Mouse (Mus musculus): ENCODE measurements around the gene Pdcd7.
A peak's percentile ranks its signal among the peaks of the same experiment; 100 is the strongest.

Pdcd7 gene

DNA sequence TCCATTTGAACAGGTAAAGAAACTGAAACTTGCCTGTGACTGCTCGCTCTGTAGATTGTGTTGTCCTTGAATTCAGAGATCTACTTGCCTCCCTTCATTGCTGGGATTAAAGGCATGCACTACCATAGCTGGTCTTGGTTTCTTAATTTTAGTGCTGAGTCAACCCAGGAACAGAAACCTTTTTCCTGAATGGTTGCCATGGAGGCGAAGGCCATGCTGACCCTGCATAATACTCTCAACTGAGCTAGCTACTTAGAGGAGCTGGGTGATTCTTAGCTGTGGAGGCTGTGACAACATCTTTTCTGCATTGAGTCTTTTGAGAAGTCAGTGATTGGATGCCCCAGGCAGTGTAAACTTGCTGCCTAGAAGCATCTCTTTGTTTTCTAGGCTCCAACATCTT is 11.1 kb downstream of the Pdcd7 start:
- DNase-seq (ENCODE audit: low spot score): no peak

DNA sequence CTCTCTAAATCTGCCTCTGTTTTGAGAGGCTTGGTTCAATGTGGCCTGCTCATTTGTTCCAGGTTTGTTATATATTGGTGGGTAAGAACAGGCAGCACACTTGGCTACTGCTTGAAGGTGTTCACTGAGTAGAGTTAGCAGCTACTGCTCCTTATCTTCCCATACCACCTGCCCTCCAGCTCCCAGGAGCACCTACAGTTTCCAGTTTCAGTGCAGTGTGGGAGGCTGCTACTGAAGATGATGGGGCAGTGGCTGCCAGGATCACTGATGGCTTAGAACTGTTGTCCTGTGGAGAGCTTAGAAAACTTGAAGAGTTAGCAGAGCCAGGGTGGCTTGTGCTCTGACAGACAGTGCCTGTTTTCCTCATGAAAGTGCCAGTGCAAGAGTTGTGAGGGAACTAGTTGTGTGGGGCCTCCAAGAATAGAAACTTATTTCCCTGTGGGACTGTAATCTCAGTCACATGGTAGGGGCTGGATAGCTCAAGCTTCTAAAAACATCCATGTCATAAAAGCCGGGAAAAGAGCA is 13.1 kb downstream of the Pdcd7 start:
- DNase-seq (ENCODE audit: low spot score): no peak

DNA sequence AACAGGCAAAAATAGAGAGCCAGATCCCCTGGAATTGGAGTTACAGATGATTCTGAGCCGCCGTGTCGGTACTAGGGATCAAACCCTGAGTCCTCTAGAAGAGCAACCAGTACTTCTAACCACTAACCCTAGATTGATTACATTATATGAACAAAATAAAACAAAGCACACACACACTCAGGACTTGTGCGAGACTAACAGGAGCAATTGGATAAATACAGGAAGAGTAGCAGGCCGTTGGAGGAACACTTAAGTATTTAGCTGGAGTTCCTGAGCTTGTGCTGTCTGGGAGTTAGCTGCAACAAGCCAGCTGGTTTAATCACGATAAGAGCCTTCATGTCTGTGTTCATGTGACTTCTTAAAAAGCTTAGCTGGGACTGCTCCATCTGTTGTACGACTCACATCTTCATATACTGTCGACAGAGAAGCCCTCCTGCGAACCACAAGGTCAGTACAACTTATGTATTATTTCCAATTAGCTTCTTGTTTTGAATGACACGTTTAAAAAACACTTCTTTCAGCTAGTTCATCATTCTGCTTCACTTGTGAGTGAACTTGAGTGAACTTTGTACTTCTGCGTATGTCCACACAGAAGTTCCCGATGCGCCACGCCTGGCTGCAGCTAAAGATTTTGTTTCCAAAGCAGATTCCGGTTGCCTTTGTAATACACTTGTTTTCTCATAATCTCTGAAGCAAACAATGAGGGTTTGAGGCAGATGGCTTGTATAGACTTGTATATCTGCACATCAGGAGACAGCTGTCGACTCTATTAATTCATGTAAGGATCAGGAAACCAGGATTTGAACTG is 14.9 kb downstream of the Pdcd7 start, which contains the start of gene Ubap1l:
Ubap1l (plus strand) TSS at position 401 of the 808 bp plus-strand sequence.
- DNase-seq (ENCODE audit: low spot score): peak; percentile 31

DNA sequence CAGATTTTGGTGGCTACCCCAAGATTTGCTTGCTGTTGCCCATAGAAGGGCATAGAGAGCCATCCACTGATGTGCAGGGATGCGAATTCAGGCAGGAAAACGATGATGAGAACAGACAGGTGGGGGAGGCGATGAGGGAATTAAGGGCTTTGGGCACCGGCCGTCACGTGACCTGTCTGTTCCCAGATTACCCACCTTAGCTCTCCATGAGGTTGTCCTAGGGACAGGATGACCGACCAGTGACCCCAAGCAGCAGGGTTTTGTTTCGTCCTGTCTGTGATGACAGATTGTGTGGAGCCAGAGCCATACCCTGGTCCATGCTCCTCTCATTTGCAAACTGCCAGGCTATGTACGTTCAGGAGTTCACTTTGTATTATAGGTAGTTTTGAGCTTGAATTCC is 17.8 kb downstream of the Pdcd7 start:
- peak; percentile 36 for DNase-seq (ENCODE audit: low spot score)

DNA sequence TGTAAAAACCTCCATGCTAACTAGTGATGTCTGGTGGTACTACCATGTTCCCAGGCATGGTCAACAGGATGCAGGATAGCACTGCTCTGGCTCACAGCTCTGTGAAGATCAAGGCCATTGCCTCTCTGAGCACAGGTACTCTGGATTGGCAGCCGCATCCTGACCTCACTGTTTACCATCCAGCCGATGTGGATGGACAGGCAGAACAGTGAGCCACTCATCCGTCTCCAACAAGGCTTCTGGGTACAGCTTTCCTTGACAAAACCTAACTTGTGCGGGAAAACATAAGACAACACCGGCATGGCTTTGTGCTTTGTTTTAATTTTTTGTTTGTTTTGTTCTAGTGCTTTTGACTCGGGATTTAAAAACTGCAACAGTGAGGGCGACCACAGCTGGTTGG is 19.8 kb downstream of the Pdcd7 start:
- peak; percentile 28 for DNase-seq (ENCODE audit: low spot score)

DNA sequence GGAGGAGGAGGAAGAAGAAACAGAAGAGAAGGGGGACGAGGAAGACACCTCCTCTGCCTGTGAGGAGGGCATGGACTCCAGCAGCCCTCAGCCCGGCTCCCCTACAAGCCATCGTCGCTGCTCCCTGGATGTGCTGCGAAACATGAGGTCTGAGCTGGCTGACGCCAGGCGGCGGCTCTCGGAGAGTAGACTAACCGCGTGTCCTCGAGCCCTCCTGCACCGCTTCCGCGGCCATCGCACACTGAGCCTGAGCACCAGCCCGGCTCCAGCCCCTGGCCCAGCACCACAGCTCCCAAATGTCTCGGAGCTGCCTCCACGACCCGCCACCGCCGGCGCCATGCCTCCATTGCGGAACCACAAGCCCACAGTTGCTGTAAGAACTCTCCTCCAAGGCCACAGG is 25.9 kb downstream of the Pdcd7 start:
- DNase-seq (ENCODE audit: low spot score): no peak

DNA sequence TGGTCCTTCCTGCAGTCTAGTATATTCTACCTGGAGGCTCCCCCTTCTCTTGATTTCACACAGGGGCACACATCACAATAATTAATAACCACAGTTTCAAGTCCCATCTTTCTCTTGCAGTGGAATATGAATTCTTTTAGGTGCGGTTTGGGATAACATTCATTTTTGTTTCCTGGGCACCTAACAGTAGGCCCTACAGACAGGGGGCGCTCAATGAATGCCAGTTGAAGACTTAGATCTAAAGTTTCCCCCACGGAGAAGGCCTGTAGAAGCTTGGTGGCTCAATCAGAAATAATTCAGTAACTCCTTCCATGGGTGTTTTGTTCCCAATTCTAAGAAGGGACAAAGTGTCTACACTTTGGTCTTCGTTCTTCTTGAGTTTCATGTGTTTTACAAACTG is 26.5 kb downstream of the Pdcd7 start:
- peak; percentile 79 for DNase-seq (ENCODE audit: low spot score)

DNA sequence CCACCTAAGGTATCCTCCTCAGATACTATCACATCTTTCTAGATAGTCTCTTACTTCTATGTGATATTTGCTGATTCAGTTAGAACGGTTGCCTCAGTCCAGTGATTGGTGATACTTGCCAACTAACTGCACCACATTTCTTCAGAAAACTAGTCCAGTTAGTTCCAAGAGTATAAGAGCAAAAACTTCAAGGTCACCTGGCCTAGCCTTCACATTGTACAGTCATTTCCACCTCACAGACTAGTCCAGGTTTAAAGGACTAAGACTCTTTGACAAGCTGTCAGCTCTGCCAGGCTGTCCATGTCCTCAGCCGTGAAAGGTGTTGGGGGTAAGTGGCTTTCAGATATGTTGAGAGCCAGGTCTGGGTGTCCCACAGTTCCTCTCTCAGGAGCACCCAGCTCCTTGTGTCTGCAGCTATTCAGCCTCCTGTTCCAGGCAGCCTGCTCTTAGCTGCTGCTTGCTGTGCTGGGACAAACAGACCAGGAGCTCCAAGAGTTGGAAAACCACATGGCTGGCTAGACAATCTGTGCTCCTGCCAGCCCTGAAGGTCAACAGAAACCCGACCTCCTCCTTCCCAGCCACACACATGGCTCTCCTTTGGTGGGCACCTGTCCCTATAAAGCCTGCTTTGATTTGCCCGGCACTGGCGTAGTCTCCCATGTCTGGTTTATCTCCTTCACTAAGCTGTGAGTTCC is 28.7 kb downstream of the Pdcd7 start:
- no peak for DNase-seq (ENCODE audit: low spot score)

DNA sequence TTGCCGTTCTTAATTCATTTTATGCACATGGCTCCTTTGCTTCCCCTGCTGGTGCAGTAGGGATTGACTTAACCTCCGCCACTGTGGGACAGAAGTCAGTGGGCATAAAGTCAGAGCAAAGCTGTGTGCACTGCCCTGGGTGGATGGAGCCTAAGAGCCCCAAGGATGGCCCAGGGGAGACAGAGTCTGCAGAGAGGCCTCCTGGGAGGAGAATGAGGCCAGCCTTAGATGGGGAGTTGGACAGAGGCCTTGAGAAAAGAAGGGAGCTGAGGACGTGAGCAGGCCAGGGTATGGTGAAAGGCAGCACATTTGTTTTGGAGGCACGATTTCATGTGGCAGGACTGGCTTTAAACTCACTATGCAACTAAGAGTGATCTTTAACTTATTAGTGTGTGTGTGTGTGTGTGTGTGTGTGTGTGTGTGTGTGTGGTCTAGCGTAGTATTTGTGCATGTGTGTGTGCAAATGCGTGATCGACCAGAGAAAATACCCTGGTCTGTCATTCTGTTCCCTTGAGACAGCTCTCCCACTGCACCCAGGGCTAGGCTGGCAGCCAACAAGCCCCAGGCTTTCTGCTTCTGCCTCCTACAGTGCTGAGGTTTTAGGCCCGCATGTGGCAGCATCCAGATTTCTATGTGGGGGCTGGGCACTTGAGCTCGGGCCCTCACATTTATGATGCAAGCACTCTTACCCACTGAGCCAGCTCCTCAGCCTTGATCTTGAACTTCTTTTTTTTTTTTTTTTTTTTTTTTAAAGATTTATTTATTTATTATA is 29.4 kb downstream of the Pdcd7 start:
- no peak for DNase-seq (ENCODE audit: low spot score)

DNA sequence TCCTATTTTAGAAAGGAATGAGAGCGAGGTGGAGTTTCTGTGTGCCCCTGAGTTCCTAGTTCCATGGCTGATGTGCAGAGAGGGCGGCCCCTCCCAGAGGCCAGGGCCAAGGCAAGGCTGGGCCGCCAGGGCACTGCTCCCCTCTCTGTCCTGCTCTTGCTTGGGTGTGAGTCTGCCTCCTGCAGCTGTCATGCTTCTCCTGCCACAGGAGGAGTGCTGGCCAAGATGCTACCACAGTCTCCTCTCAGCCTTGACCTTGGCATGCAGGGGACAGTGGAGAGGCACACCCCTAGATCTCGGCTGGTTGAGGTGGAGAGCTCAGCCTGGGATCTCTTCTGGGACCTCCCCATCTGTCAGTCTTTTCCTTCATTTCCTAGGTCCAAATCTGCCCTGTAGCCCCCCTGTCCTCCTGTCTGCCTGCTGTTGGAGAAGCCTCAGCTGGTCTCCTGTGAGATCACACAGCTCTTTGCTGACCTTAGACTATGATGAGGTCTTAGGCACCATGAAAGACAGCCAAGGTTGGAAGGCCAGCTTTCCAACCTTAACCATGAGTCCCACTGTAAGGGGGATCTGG is 35.2 kb downstream of the Pdcd7 start:
- no peak for DNase-seq (ENCODE audit: low spot score)

DNA sequence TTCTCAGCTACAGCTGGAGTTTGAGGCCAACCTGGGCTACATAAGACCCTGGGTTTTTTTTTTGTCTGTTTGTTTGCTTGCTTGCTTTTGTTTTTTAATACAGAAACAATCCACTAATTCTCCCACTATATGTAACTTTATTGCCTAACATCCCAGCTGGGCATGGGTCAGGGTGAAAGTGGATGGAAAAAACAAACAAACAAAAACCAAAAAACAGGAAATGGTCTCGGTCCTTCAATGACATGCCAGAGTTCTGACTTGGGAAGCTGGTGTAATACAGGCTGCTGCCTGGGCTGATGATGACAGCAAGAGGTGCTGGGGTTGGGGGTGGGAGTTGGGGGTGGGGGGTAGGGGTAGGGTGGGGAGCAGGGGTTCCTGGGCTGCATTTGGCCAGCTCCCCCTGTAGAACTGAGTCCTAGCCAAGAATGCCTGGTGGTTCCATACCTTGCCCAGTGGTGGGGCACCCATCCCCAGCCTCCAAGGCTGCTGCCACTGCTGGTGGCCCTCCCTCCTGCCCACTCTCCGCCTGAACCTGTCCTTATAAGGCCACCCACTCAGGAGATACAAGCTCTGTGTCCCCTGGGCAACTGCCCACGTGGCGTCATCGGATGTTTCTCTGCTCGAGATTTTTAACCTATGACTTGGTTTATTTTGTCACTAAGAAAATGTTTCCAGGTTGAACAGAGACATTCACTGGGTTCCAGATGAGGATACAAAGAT is 36.3 kb downstream of the Pdcd7 start:
- no peak for DNase-seq (ENCODE audit: low spot score)

DNA sequence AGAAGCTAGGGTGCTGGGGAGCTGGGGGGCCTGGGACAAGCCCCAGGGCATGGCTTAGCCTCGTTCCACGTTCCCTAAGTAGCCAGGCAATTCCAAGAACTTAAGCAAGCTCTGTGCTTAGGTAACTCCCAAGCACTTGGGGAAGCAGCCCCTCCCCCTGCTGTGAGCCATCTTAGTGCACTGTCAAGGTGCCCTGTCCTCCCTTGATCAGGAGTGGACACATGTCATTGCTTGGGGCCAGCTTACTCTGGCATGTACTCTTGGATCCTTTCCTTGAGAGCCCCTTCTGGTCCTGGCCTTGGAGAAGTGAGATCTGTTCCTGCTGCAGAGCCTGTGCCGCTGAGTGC is 36.8 kb downstream of the Pdcd7 start:
- DNase-seq (ENCODE audit: low spot score): no peak

DNA sequence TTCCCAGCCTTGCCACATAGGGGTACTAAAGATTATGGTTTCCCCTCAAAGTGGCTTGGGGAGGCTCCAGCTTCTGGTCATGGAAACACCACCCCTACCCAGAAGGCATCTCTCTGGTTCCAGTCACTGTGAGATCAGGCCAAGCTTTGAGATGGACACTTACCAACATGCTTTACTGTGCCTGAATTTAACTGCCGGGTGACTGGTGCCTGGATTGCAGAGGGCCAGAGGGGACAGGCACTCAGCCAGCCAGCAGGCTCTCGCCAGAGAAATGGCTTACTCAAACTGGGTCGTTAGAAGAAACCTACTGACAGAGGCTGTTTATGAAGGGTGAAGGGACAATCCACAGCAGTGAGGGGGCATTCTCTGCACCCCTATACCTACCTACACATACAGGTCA is 38.4 kb downstream of the Pdcd7 start:
- no peak for DNase-seq (ENCODE audit: low spot score)

DNA sequence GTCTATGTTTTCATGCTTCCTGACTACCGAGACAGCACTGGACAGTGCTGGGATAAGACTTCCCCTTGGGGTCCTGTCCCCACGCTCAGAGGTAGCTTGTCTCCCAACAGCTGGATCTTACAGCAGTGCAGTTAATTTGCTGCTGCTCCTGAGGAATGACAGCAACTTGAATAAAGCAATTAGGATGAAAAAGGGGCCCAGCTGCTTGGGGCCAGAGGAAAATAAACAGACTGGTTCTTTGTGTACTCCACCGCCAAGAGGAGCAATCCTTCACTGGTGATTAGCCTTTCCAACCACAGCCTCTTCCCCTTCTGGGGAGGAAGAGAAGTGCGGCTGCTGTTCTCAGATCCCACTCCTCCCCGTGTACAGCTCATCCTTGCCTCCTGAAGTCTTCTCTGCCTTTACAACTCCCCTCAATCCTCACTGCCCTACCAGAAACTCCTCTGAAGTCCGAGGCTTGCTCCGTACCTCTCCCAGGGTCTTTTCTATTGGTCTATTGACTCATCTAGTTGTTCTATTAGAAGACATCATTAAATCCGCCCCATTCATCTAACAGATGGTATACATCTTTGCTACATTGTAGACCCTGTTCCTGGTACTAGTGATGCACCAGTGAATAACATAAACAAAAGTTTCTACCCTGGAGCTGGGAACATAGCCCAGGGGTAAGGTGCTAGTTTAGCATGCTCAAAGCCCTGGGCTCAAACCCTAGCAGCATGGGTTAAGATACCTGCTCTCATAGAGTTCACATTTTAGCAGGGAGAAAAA is 40.7 kb downstream of the Pdcd7 start:
- DNase-seq (ENCODE audit: low spot score): no peak

DNA sequence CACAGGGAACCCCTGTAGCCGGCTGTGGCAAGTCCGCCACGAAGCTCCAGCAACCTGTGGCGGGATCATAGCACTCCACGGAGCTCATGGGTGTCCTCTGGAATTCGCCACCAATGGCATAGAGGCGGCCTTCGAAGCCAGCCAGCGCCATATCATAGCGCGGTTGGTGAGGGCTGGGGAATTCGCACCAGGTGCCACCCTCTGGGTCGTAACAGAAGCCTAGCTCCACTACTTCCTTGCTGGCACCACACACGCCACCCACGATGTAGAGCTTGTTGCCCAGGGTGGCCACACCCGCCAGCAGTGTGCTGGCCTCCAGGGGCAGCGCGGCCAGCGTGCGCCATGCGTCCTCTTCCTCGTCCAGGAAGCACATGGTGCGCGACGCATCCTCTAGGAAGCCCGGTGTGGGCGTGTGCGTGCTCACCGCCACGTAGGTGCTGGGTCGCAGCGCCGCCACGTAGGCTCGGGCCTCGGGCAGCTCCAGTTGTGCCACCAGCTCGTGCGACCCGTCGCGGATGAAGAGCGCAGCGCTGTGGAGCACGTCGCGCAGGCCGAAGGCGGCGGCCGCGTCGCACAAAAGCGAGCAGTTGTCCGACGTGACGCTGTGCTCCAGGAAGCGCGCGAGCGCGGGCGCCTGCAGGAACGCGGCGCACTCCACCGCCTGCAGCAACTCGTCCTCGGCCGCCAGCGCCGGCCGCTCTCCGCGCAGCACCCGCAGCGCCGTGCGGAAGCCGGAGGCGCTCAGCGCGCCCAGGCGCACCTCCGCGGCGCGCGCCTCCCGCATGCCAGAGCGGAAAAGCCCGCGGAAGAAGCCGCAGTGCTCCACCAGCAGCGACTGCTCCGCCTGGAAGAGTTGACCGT is 45.1 kb downstream of the Pdcd7 start:
- no peak for DNase-seq (ENCODE audit: low spot score)

DNA sequence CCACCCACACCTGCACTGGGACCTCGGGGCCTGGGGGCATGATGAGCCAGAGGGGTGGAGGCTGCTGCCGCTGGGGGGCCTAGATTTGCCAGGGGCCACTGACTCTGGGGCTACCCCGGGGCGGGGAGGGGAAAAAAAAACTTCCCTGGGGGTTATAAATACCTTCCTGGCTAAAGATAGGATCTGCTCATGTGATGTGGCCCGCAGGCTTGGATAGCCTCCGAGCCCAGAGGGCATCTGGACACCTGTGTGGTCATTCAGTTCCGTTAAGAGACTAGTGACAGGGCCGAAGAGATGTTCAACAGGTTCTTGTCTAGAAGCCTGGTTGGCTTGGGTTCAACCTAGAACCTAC is 45.7 kb downstream of the Pdcd7 start, which contains the start of gene Kbtbd13:
Kbtbd13 (minus strand) TSS at position 40 of the 352 bp plus-strand sequence.
- no peak for DNase-seq (ENCODE audit: low spot score)

DNA sequence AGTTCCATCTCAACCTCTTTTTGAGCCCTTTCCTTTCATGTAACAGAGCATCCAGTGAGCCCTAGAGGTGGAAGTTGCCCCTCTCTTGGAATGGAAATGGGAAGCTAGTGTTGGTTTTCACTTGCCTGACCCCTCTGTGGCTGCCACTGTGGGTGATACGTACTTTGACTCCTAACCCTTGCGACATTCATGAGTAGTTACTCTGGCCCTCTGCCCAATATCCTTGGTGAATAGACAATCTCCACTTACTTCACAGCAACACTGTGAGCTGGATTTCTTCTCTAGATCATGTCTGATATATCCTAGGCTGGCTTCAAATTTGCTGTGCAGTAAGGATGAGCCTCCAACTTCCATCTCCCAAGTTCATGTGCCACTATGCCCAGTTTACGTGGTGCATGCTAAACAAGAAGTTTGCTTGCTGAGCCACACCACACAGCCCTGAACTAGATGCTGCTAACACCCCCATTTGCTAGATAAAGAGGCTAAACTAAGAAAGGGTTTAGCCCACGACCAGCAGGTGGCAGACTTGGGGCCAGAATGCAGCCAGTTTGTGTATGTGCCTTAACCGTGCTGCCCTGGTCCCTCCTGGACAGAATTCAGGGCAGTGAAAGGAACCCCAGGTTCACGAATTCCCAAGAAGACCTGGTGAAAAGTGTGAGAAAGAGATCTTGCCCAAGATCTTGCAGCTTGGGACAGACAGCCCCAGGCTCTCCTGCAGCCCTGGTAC is 46.9 kb downstream of the Pdcd7 start:
- peak; percentile 89 for DNase-seq (ENCODE audit: low spot score)

DNA sequence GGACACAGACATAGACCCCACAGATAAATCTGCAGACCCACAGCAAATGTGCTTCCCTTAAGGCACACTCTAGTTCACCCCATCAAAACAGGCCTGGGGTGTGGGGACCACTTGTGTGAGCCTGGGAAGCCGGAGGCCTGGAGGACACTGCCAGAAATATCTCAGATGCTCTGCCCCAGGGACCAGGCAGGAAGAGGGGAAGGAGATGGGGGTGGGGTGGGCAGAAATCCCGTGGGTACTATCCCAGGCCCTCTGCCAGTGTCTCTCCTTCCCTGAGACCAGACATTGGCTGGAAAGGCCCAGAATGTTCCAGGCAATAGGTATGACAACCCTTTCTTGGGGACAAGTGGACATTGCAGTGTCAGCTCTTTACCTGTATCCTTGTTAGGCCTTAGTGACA is 47.7 kb downstream of the Pdcd7 start:
- no peak for DNase-seq (ENCODE audit: low spot score)

DNA sequence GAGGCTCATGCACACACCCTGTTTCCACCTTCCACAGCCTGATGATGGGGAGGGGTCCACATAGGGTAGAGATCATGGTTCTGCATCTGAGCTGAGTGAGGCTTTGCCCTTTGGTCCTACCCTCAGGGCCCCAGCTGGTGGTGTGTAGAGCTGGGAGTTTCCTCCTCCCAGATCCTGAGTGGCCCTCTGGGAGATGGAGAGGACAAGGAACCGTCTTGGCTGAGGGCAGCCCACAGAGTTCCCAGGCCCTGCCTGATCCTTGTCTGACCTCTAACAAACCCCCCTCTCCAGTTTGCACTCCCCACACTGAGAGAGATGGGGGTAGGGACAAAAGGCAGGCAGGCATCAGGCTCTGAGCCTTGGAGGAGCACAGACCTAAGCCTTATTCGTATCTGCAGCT is 48.5 kb downstream of the Pdcd7 start:
- DNase-seq (ENCODE audit: low spot score): no peak
